Mouse (Mus musculus): Measurements from ENCODE around the gene Arhgef5.

The Arhgef5 gene

DNA sequence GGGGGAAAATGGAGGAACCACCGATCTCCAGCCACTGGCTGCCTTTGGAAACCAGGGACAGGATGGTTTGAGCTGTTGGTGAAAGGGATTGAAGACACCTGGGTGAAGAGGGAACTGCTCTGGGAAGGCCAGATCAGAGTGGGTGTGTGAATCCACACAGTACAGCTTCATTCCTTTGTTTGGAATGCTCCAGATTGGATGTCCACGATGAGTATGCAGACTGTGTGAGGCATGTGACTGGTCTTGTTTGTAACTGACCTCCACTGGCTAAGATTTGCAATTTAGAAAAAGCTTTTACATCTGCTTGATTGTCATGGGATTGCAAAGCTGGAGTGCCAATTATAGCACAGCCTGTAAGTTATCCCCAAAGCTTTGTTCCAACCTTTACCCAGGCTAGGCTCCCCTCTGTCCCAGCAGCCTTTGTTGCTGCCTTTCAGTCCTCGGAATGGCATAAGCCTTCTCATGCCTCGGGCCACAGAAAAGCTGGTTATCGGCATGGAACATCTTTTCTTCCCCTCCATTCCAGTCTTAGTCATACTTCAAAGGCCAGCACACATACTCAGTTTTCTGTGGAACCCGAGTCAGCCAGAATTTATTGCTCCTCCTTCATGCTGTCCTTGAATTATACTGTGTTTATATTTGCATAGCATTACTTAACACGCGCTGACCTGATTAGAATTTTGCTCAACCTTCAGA, 47.7 kb downstream of the Arhgef5 start:
- no peak for DNase-seq (ENCODE audit: low read depth, low spot score)

DNA sequence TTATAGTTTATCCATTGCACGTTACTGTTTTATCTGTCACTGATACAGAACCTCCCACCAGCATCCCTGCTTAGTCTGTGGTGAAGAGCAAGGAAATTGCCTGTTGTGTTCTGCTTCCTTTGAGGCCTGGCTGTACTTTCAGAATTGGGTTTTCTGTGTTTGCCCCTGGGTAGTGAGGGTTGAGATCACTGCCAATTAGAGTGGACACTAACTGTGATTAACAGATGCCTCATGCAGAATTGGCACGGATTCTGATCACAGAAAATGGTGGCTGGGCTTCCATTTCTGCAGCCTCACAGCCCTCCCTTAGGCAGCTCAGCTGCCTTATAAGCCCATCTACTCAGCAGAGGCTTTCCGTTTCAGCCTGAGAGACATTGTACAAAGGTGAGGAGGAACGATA, 68.1 kb downstream of the Arhgef5 start:
- DNase-seq (ENCODE audit: low read depth, low spot score): no peak

DNA sequence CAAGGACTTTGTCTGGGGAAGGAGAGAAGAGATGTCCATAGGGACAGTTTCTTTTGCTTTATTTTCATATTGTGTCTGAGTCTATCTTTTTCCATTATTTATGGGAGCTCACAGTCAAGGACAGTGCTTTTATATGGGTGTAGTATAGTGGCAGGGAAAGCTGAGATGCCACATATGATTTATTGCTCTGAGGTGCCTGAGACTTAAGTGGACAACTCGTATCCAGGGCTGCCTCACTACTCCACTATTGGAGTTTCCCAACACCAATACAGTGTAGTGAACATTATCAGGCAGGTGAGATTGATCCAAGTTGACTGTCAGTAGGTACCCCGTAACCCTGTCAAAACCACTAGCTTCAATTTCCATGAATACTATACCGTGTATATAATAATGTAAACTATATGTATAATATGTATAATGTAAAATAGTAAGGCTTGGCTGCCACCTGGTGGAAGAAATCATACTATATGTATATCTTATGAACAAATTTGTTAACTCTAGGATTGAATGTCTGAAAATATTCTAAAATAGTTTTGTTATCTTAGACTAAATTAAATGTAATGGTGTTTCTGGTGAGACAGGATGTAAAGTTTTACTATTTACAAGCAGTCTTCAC, 70.3 kb downstream of the Arhgef5 start:
- no peak for DNase-seq (ENCODE audit: low read depth, low spot score)

DNA sequence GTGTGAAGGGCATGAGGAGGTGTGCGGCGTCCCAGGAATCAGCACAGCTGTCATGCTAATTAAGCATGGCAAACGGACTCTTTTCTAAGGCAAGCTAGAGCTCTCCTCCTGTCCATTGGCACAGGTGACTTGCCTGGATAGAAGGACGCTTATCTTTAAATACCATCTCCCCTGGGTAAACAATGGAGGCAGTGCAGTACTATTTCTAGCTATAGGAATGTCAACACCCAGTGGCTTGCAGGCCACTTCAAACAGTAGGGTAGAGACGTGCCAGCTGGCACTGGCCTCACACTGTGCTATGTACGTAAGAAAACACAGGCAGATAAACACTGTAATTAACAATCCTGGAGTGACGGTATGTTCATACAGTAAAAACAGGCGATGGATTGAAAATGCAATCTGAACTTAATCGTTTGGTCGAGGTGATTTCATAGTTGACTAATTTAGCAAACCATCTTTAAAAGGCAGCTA, 72.1 kb downstream of the Arhgef5 start:
- DNase-seq (ENCODE audit: low read depth, low spot score): no peak

DNA sequence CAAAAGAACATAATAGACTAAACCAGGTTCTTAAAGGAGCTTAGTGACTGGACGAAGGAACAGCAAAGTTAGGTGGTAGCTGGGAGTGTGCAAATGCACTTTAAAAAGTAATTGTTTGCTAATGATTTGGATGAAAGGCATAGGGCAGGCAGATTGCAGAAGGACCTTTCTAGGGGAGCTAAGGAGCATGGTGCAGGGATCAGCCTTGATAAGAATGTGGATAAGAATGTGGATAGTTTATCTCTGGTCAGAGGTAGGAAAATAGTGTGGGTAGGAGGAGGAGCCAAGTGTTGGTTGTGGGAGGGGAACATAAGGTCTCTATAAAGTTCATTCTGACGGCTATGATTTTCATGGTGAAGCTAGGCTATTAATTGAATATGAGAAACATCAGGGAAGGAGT, 73.4 kb downstream of the Arhgef5 start:
- DNase-seq (ENCODE audit: low read depth, low spot score): no peak

Measured in telencephalon, adult 2 months (tissue).